Mouse (Mus musculus): Measurements from ENCODE around the gene H2-K1.
"Not testable (repeated sequence)": the region's sequence is repeated elsewhere in the genome, so short reads cannot be mapped to it uniquely, and the experiment has no call there.

H2-K1 gene

DNA sequence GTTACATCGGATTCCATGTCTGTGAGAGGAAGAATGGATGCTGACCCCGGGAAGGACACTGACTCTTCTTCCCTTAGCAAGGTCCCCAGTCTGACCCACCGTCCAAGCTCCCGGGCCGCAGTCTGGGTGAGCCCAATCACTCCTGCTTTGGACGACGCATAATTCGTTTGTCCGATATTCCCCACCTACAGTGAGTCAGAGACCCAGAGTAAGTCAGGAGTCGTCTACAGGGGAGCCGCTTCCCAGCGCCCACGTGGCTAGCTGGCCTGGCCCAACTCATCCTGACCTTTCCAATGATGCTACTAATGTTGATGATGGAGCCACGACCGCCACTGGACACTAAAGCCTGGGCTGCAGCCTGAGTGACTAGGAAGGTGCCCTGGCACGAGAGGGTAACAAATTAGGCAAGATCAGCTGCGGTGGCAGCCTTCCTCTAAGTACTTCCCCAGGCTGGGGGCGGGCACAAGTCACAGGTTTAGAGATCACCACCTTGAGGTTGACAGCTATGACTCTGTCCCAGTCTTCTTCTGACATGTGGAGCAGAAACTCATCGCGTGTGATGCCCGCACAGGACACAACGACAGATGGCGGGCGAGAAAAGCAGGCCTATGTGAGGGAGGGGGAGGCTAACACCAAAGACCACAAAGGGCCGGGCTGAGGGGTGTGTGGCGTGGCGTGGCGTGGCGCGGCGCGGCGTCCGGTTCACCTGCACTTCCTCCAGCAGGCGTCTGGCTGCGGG, 26.9 kb upstream of the H2-K1 start:
- peak; percentile 87 for DNase-seq (ENCODE audit: low read depth)

- DNase-seq (ENCODE audit: low read depth): peak; percentile 63
These were observed 26.1 kb upstream of the H2-K1 start for GRCm38 (mm10) chr17:34026221-34026620.

- no peak for DNase-seq (ENCODE audit: low read depth)
These were observed 25.6 kb upstream of the H2-K1 start for GRCm38 (mm10) chr17:34025756-34026151.

DNA sequence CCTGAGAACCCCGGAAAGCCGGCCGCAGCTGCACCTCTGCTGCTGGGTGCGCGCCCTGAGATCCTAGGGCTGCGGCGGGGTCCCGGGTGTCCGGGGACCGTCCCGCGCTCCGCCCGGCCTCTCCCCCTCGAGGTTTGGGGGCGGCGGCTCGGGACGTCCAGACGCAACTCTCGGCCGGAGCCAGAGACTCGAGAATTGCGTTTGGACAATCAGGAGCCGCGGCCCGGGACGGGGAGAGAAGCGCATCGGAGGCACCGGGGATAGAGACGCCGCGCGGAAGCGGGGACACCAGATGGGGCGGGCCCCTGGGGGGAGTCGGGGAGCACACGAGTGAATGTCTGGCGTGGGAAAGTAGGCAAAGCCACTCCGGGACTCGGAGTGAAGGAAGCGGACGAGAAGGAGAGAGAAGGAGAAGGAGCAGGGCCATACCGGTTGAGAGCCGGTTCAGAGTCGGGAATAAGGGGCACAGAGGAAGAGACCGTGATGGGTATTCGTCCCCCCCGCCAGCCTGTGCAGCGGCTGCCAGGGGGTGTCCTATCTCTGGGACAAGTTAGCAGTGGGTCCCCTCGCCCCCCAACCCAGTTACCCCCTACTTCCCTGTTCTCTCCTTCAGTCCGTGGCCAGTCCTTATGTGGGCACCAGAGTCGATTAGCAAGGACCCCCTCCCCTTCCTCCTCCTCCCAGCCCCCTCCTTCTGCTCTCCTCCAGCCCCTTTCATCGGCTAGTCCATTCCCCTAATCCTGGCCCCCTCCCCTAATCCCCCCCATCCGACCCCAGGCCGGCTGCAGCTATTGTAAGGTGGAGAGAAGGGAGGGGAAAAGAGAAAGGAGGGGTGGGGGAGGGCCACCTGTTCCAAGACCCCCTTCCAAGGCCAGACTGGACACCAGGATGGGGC, 25.0 kb upstream of the H2-K1 start:
- no peak for DNase-seq (ENCODE audit: low read depth)

GRCm38 (mm10) chr17:34024317-34024821, 24.2 kb upstream of the H2-K1 start, which contains the start of gene Ring1:
TSS of gene Ring1 (minus strand) at chr17:34024680.
- DNase-seq (ENCODE audit: low read depth): peak; percentile 93

- DNase-seq (ENCODE audit: low read depth): no peak
These were observed 23.5 kb upstream of the H2-K1 start for GRCm38 (mm10) chr17:34023678-34024077.

GRCm38 (mm10) chr17:34022987-34023386, 22.8 kb upstream of the H2-K1 start:
- no peak for DNase-seq (ENCODE audit: low read depth)

- DNase-seq (ENCODE audit: low read depth): no peak
These were observed 22.3 kb upstream of the H2-K1 start for GRCm38 (mm10) chr17:34022414-34022783.

DNA sequence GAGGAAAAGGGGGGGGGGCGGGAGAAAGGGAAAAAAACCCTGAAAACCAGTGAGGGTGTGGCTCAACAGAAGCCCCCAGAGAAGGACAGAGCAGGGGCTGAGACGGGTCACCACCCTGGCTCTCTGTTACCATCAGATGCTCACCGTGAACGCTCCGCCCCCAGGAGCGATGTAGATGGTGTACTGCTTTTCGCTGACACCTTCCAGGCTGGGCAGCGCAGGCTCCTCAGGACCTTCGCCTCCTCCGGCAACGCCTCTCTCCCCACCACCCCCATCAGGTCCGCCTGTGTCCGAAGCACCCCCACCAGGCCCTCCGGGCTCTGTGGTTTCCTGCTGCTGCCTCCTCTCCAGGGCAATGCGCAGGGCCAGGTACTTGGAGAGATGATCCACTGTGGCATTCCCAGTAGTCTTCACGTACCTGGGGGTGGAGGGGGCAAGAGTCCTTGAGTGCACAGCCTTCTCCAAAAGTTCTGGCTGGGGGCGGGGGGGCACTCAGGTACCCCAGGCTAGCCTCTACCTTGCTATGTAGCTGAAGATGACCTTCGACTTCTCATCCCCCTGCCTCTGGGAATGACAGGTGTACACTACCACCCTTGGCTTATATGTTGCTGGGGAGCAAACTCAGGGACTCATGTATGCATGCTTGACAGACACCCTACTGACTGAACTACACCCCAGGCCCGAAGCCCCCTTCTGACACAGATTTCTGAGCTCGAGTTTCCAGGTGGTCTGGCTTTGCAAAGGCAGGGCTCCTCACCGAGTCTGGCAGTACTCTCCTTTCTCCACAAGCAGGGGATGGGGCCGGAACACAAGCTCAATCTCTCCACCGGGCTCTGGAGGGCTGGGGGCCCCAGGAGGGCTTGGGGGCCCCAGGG, 21.6 kb upstream of the H2-K1 start:
- no peak for DNase-seq (ENCODE audit: low read depth)

GRCm38 (mm10) chr17:34013436-34013835, 13.3 kb upstream of the H2-K1 start:
- no peak for DNase-seq (ENCODE audit: low read depth)

- no peak for DNase-seq (ENCODE audit: low read depth)
These were observed 10.0 kb upstream of the H2-K1 start for GRCm38 (mm10) chr17:34010156-34010555.

GRCm38 (mm10) chr17:34006570-34006969, 6.4 kb upstream of the H2-K1 start:
- no peak for DNase-seq (ENCODE audit: low read depth)

DNA sequence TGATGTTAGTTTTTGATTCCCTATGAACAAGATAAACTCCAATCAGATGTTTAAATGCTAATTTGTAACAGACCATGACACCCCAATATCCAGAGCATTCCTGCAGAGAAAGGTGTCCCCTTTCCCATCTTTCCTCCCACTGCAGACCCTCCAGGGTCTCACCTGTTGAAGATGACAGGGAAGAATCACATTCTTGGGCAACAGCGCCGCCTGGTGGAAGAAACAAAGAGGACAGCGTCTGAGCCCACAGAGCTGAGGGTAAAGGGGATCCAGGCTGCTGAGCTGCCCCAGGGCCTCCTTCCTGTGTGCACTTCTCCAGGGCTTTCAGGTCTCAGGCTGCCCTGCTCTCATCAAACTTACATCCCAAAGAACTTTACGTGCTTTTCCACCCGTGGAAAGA, 3.3 kb upstream of the H2-K1 start:
- DNase-seq (ENCODE audit: low read depth): peak; percentile 82

GRCm38 (mm10) chr17:34000796-34001195, 649 bp upstream of the H2-K1 start:
- peak; percentile 52 for DNase-seq (ENCODE audit: low read depth)

- DNase-seq (ENCODE audit: low read depth): peak; percentile 72
These were observed 602 bp downstream of the H2-K1 start for GRCm38 (mm10) chr17:33999341-34000149.

DNA sequence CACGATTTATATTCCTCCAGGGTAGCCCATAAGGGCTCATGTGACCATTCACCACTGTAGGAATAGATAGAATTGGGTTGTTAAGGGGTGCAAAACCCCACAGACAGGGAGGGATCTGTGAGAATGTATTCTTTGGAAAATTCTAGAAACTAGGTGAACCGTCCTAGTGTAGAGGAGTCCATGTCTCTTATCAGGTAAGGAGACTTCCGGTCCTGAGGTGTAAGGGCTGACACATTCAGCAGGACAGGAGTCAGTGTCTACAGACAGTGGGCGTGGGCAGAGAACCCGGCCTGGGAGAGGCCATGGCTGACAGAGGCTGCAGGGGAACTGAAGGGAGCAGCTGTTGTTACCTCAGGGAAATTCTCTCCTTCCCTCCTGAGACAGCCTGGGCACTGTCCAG, 1.4 kb downstream of the H2-K1 start:
- DNase-seq (ENCODE audit: low read depth): peak; percentile 76

- not testable (repeated sequence) for DNase-seq (ENCODE audit: low read depth)
These were observed 3.1 kb downstream of the H2-K1 start for GRCm38 (mm10) chr17:33997025-33997424.

DNA sequence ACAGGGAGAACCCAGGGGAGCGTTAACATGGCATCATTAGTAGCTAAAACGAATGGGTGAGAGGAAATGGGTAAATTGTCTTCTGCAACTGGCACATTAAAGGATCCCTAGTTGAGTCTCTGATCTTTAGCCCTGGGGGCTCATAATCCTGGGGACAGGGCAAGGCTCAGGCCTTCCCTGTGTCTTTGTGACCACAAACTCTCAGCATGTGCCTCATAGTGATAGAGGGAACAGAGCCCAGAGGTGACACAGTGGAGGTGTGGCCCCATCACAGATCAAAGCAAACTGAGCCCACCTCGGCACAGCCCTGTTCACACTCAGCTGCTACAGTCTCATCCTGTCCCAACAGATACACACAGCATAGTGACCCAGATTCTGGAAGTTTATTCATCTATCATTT, 4.5 kb downstream of the H2-K1 start:
- no peak for DNase-seq (ENCODE audit: low read depth)

GRCm38 (mm10) chr17:33994959-33995358, 5.2 kb downstream of the H2-K1 start:
- DNase-seq (ENCODE audit: low read depth): peak; percentile 49

DNA sequence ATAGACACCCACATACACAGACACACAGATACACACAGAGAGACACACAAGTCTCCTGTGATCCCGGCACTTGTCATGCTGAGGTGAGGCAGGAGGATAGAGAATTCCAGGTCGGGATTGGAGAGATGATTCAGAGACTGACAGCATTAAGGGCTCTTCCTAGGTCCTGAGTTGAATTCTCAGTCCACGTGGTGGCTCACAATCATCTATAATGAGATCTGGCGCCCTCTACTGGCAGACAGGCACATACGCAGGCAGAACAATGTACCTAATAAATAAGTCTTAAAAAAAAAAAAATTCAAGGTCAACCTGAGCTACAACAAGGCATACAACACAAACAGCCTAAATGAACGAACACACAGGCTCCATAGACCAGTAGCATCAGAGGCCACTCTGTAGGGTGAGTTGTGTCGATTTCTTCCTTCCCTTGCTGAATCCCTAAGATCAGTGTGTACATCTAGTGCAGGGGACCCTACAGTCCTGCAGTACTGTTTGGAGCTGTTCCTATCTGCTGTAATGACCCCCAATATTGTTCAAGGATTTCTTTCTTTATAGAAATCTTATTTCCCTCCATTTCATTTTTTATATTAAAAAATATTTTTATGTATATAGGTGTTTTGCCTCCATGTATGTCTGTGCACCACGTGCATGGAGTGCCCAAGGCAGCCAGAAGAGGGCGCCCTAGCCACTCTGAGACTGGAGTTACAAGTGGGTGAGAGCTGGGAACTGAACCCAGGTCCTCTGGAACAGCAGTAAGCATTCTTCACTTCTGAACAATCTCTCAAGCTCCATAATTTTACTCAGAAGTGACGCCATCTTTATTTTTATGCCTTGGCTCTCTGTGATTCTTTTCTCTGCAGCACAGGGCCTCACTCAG, 8.1 kb downstream of the H2-K1 start:
- DNase-seq (ENCODE audit: low read depth): peak; percentile 92
